Mouse (Mus musculus): ENCODE measurements at regions not wholly inside any gene's neighbourhood (a gene's known extent, or its start where the extent isn't known, plus 50 kb on each side); places are given as distances from the start of the nearest gene placed in this dataset.

DNA sequence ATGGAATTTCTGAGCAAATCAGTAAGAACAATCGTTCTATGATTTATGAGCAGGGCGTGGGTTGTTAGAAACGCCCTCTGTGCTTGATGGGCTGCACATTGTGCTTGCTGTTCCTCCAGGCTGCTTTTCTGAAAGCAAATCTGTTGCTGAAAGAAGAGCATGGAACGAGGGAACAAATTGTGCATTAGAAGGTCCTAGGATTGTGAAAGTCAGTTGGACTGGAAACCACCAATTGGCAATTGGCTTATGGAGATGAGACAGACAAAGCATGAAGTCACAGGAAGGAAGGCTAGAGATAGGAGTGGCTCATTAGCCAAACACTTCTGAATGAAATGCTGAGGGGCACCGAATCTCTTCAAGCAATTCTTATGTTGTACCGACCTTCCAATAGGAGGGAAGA lies 181.5 kb upstream of the Egfl6 start:
- Histone ChIP-seq H3K4me2 (replicated peaks; ENCODE audit: low read depth) (no peak overlapping the region), H3K9ac (ENCODE audit: low read depth, low read length) (no peak overlapping the region), H3K36me3 (ENCODE audit: control insufficient read depth, insufficient read depth) (no peaks in the 10 kb centered on the region), H3K27me3 (replicated peaks; ENCODE audit: control insufficient read depth, insufficient read depth, low read length) (no peaks in the 10 kb centered on the region), H3K9me3 (ENCODE audit: control insufficient read depth) (no peaks in the 10 kb centered on the region), H3K4me1 (replicated peaks; ENCODE audit: control insufficient read depth, insufficient read depth, low read length) (no peaks in the 10 kb centered on the region), H3K4me3 (ENCODE audit: low read depth, low read length) (no peak overlapping the region), H3K27ac (ENCODE audit: low read depth, low read length) (no peak overlapping the region)
- 53% methylated on average over 6 of the region's 6 CpGs for WGBS
- no peak for TF ChIP-seq CTCF (IDR thresholded peaks at IDR 0.05; ENCODE audit: low read depth)
- ATAC-seq: no peak

- H3K9ac ChIP-seq (ENCODE audit: low read depth, low read length): no peak overlapping the region
- H3K36me3 ChIP-seq (ENCODE audit: control insufficient read depth, insufficient read depth): no peaks in the 10 kb centered on the region
- no peaks in the 10 kb centered on the region for H3K9me3 ChIP-seq (ENCODE audit: control insufficient read depth)
- no peak overlapping the region for H3K4me3 ChIP-seq (ENCODE audit: low read depth, low read length)
- ATAC-seq: no peak
- TF ChIP-seq CTCF (IDR thresholded peaks at IDR 0.05; ENCODE audit: low read depth): no peak
- no peak overlapping the region for H3K4me2 ChIP-seq (replicated peaks; ENCODE audit: low read depth)
- no peaks in the 10 kb centered on the region for H3K27me3 ChIP-seq (replicated peaks; ENCODE audit: control insufficient read depth, insufficient read depth, low read length)
- H3K27ac ChIP-seq (ENCODE audit: low read depth, low read length): no peak overlapping the region
- no peaks in the 10 kb centered on the region for H3K4me1 ChIP-seq (replicated peaks; ENCODE audit: control insufficient read depth, insufficient read depth, low read length)
- WGBS: 84% methylated on average over 2 of the region's 2 CpGs
These were observed 180.1 kb upstream of the Egfl6 start for GRCm38 (mm10) chrX:166765647-166766046.

GRCm38 (mm10) chrX:166762098-166762497 lies 176.6 kb upstream of the Egfl6 start:
- no peak for ATAC-seq
- H3K4me1 ChIP-seq (replicated peaks; ENCODE audit: control insufficient read depth, insufficient read depth, low read length): no peaks in the 10 kb centered on the region
- H3K4me2 ChIP-seq (replicated peaks; ENCODE audit: low read depth): no peak overlapping the region
- H3K9me3 ChIP-seq (ENCODE audit: control insufficient read depth): no peaks in the 10 kb centered on the region
- H3K27ac ChIP-seq (ENCODE audit: low read depth, low read length): no peak overlapping the region
- no peak for TF ChIP-seq CTCF (IDR thresholded peaks at IDR 0.05; ENCODE audit: low read depth)
- H3K36me3 ChIP-seq (ENCODE audit: control insufficient read depth, insufficient read depth): no peaks in the 10 kb centered on the region
- H3K4me3 ChIP-seq (ENCODE audit: low read depth, low read length): no peak overlapping the region
- no peak overlapping the region for H3K9ac ChIP-seq (ENCODE audit: low read depth, low read length)
- 90% methylated on average over 2 of the region's 2 CpGs for WGBS
- no peaks in the 10 kb centered on the region for H3K27me3 ChIP-seq (replicated peaks; ENCODE audit: control insufficient read depth, insufficient read depth, low read length)

- no peaks in the 10 kb centered on the region for H3K9me3 ChIP-seq (ENCODE audit: control insufficient read depth)
- ATAC-seq: no peak
- no peak for TF ChIP-seq CTCF (IDR thresholded peaks at IDR 0.05; ENCODE audit: low read depth)
- H3K4me1 ChIP-seq (replicated peaks; ENCODE audit: control insufficient read depth, insufficient read depth, low read length): no peaks in the 10 kb centered on the region
- H3K4me2 ChIP-seq (replicated peaks; ENCODE audit: low read depth): no peak overlapping the region
- WGBS: 50% methylated on average over 1 of the region's 1 CpGs
- no peak overlapping the region for H3K27ac ChIP-seq (ENCODE audit: low read depth, low read length)
- no peaks in the 10 kb centered on the region for H3K36me3 ChIP-seq (ENCODE audit: control insufficient read depth, insufficient read depth)
- no peak overlapping the region for H3K4me3 ChIP-seq (ENCODE audit: low read depth, low read length)
- H3K9ac ChIP-seq (ENCODE audit: low read depth, low read length): no peak overlapping the region
- no peaks in the 10 kb centered on the region for H3K27me3 ChIP-seq (replicated peaks; ENCODE audit: control insufficient read depth, insufficient read depth, low read length)
These were observed 171.6 kb upstream of the Egfl6 start for GRCm38 (mm10) chrX:166757152-166757551.

DNA sequence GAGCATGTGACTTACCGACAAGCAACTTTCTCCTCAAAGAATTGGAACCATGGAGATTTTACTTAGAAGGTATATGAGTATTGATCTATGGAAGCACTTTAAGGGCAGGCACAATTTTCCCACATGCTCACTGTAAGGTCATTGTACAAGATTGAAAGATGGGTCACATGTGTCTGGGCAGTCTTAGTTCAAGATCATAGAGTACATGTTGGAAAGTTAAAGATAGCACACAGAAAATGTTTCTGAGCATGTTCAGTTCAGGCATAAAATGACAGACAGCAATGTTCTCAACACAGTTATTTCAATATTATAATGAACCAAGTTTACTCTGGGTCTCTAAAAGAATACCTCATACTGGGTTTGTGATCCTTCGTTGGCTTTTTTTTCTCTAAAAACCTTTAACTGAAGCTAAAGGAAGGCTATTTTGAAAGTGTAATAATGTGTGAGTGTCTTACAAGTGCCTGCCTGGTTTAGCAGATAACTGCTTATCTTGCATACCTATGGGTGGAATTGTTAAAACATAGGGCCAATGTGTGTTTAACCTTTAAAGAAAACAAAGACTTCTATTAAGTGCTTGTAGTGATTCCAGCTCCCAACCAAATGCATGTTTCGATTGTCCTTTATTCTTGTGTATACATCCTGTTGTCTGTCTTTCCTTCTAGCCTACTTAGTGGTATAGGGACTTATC lies 169.6 kb upstream of the Egfl6 start:
- Histone ChIP-seq H3K4me3 (ENCODE audit: low read depth, low read length) (no peak overlapping the region), H3K9me3 (ENCODE audit: control insufficient read depth) (no peaks in the 10 kb centered on the region), H3K4me2 (replicated peaks; ENCODE audit: low read depth) (no peak overlapping the region), H3K27me3 (replicated peaks; ENCODE audit: control insufficient read depth, insufficient read depth, low read length) (no peaks in the 10 kb centered on the region), H3K36me3 (ENCODE audit: control insufficient read depth, insufficient read depth) (no peaks in the 10 kb centered on the region), H3K4me1 (replicated peaks; ENCODE audit: control insufficient read depth, insufficient read depth, low read length) (no peaks in the 10 kb centered on the region), H3K27ac (ENCODE audit: low read depth, low read length) (no peak overlapping the region), H3K9ac (ENCODE audit: low read depth, low read length) (no peak overlapping the region)
- TF ChIP-seq CTCF (IDR thresholded peaks at IDR 0.05; ENCODE audit: low read depth): no peak
- ATAC-seq: no peak
- WGBS: 49% methylated on average over 3 of the region's 3 CpGs

- Histone ChIP-seq H3K36me3 (ENCODE audit: control insufficient read depth, insufficient read depth) (no peaks in the 10 kb centered on the region), H3K4me1 (replicated peaks; ENCODE audit: control insufficient read depth, insufficient read depth, low read length) (no peaks in the 10 kb centered on the region), H3K27me3 (replicated peaks; ENCODE audit: control insufficient read depth, insufficient read depth, low read length) (no peaks in the 10 kb centered on the region), H3K9me3 (ENCODE audit: control insufficient read depth) (no peaks in the 10 kb centered on the region), H3K4me3 (ENCODE audit: low read depth, low read length) (no peak overlapping the region), H3K9ac (ENCODE audit: low read depth, low read length) (no peak overlapping the region), H3K27ac (ENCODE audit: low read depth, low read length) (no peak overlapping the region), H3K4me2 (replicated peaks; ENCODE audit: low read depth) (no peak overlapping the region)
- 82% methylated on average over 8 of the region's 8 CpGs for WGBS
- ATAC-seq: no peak
- no peak for TF ChIP-seq CTCF (IDR thresholded peaks at IDR 0.05; ENCODE audit: low read depth)
These were observed 163.6 kb upstream of the Egfl6 start for GRCm38 (mm10) chrX:166749055-166749679.
